Mouse (Mus musculus) neutrophil, adult 5-6 weeks (primary cell): Measurements from ENCODE around the gene Rab5c. TPM values are rescaled to one million over a fixed set of nuclear protein-coding genes. Genes with fewer than 3 reads are reported as not detected.

Experiments
- ATAC-seq: fragments of 151-379, 151-347 bp; 2 replicates; pipeline ENCODE4 v1.8.0; 2017; ENCODE audit warnings: mild to moderate bottlenecking, moderate TSS enrichment; ENCODE audit not compliant: insufficient number of reproducible peaks, poor library complexity, low FRiP score, severe bottlenecking; ENCODE audit errors: extremely low read depth
- total RNA-seq: library from RNA; stranded (forward); fragments of 200-1000 nt; gene quantifications from 2 replicates; pipeline ENCODE4 v1.2.3, GENCODE M21; 2017

Gene Rab5c
- total RNA-seq, 1 experiment from 2014 or later, result 138 TPM

GRCm38 (mm10) chr11:100677810-100678209 is 60.2 kb downstream of the Rab5c start:
- no peak for ATAC-seq

- ATAC-seq, result no peak
These were observed 64.8 kb downstream of the Rab5c start for GRCm38 (mm10) chr11:100673169-100673568.

- no peak for ATAC-seq
These were observed 66.1 kb downstream of the Rab5c start for GRCm38 (mm10) chr11:100671956-100672355.

GRCm38 (mm10) chr11:100671049-100671448 is 67.0 kb downstream of the Rab5c start:
- ATAC-seq, result no peak

Other genes starting within 250 kb of the Rab5c start
- 86.6 and 88.5 TPM in 2 replicates for gene Acly, start 210.2 kb downstream of the Rab5c start, total RNA-seq
- gene Ttc25, start 192.6 kb downstream of the Rab5c start, total RNA-seq, result 1.0 and 1.1 TPM in 2 replicates
- gene Cnp, start 163.3 kb downstream of the Rab5c start, total RNA-seq, result 87.3 and 99.3 TPM in 2 replicates
- gene Nkiras2, start 119.0 kb downstream of the Rab5c start, total RNA-seq, result 18.3 and 22.9 TPM in 2 replicates
- gene Dnajc7, start 118.0 kb downstream of the Rab5c start, total RNA-seq, result 520 and 539 TPM in 2 replicates
- not detected in 2 replicates for gene Zfp385c, start 45.8 kb downstream of the Rab5c start, total RNA-seq
- gene Dhx58, start 33.9 kb downstream of the Rab5c start, total RNA-seq, result 37.9 and 59.2 TPM in 2 replicates
- gene Kat2a, start 25.8 kb downstream of the Rab5c start, total RNA-seq, result 9.2 and 10.8 TPM in 2 replicates
- gene Hspb9, start 24.4 kb downstream of the Rab5c start, total RNA-seq, result not detected in 2 replicates
- 0.23 TPM in 1 of 2 replicates, not detected in the other for gene Kcnh4, start 21.7 kb upstream of the Rab5c start, total RNA-seq
- not detected in 2 replicates for gene Hcrt, start 24.7 kb upstream of the Rab5c start, total RNA-seq
- gene Ghdc, start 32.7 kb upstream of the Rab5c start, total RNA-seq, result 8.2 and 8.6 TPM in 2 replicates
- gene Stat5b, start 112.5 kb upstream of the Rab5c start, total RNA-seq, result 103 and 108 TPM in 2 replicates
- gene Stat5a, start 121.1 kb upstream of the Rab5c start, total RNA-seq, result 20.9 and 22.5 TPM in 2 replicates
- gene Stat3, start 201.3 kb upstream of the Rab5c start, total RNA-seq, result 383 and 443 TPM in 2 replicates
- 0.74 and 0.93 TPM in 2 replicates for gene Cavin1, start 232.7 kb upstream of the Rab5c start, total RNA-seq